Mouse (Mus musculus): ENCODE measurements around the gene Rhbdf1.

GRCm38 (mm10) chr11:32194086-32194485, 28.0 kb downstream of the Rhbdf1 start:
- TF ChIP-seq CTCF (IDR thresholded peaks at IDR 0.05): no peak
- no peak for TF ChIP-seq EP300 (IDR thresholded peaks at IDR 0.05)
